Mouse (Mus musculus): ENCODE results near the gene Olfr1087.
"Not testable (repeated sequence)": the region's sequence is repeated elsewhere in the genome, so short reads cannot be mapped to it uniquely, and the experiment has no call there.

Gene Olfr1087

DNA sequence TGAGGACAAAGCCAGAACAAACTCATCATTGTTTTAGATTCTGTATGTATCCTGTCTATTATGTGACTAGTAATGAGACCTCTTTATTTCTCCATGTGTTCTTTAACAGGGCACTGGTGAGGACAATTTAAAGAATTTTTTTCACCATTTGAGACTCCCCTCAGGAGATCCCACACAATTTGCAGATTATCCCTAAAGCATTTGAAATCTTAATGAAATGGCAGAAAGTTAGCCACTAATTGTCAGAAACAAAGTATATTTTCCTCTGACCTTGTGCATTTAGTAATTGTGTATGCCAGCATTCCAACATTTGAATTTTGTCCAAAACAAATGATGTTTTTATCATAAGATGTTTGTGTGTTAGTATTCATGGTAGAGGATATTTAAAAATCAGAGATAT, at the start of gene Olfr1087:
TSS of gene Olfr1087 (minus strand) at position 101 of the 400 bp plus-strand sequence.
- in situ Hi-C loops (cut with MboI) = no loop called here

DNA sequence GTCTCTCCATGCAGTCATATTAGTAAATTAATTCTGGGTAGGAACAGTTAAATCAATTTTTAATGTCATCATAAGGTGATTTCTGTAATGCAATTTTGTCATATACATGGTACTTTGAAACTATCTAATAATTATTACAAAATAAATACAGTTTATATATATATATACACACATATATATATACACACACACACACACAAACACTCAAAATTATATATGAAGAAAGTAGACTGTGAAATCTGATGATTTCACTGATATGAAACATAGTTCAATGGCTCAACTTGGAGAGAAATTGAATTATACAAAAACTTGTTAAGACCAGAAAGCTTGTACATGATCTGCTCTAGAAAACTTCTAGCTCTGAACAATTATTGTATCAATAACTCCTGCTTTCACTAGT, 35.4 kb upstream of the Olfr1087 start, which contains the start of gene Olfr1089:
TSS of gene Olfr1089 (minus strand) at position 101 of the 400 bp plus-strand sequence.
- in situ Hi-C loops (cut with MboI) = no loop called here

DNA sequence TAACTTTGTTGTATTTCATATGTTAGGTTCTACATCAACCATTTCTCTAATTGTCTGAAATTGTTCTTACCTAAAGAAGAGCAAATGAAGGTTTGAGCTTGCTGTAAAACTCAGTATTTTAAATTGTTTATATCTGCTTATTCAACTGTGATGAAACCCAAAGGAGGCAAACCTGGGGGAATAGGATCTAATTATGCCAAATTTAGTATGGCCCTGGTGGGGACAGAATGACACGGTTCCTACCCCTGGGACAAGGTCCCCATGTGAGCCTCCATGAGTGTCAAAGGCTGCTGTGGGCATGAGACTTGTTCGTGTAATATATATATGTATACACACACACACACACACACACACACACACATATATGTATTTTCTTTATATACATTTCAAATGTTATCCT, 18.2 kb downstream of the Olfr1087 start, which contains the start of gene Olfr1086:
TSS of gene Olfr1086 (minus strand) at position 101 of the 400 bp plus-strand sequence.
- in situ Hi-C loops (cut with MboI) = no loop called here

DNA sequence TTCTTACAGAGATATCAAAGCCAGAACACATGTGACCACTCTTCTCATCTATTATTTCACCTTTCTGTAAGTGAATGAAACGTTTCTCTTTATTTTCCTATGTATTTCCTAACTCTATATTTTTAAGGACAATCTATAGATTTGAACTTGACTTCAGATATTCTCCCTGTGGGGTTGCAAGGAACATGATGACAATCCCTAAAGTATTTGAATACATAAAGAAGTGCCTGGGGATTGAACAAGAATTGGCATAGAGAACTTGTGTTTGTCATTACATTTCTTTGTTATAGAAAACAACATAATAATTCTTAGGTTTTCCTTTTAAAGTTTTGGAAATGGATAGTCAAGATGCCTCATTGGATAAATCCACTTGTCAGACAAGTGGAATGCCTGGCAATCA, 36.3 kb downstream of the Olfr1087 start, which contains the start of gene Olfr1085:
TSS of gene Olfr1085 (minus strand) at position 101 of the 400 bp plus-strand sequence.
- in situ Hi-C loops (cut with MboI) = no loop called here

DNA sequence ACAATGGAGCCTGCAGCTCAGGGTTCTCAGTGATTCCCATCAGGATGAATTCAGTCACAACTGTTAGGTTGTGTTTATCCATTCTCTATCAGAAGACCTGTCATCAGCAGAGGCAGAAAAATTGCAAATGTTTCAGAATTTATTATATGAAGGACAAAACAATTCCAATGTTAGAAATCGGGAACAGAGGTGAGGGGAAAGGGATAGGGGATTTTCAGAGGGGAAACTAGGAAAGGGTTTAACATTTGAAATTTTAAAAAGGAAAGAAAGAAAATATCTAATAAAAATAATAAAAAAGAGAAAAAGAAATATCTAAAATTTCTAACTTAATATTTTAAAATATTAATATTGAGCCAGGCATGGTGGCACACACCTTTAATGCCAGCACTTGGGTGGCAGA, 58.6 kb downstream of the Olfr1087 start, which contains the start of gene Olfr1084:
TSS of gene Olfr1084 (minus strand) at position 101 of the 400 bp plus-strand sequence.
- in situ Hi-C loops (cut with MboI) = not testable (repeated sequence)

All from mature B cell (primary cell).